Mouse (Mus musculus) limb, embryonic 14.5 days (tissue): ENCODE measurements around the gene Anapc1. TPM values are rescaled to one million over a fixed set of nuclear protein-coding genes. Genes with fewer than 3 reads are reported as not detected.

Experiments
- ATAC-seq: fragments of 200-750 bp; cut with Nextera tagmentation; 2 replicates; pipeline ENCODE4 v1.8.0; 2017; ENCODE audit warnings: low read depth, moderate number of reproducible peaks, moderate TSS enrichment; ENCODE audit not compliant: low FRiP score
- DNase-seq: peaks from one replicate; pipeline ENCODE4 v3.0.0-alpha.2; 2015; ENCODE audit warnings: low spot score
- H3K27ac ChIP-seq: fragments of 300-500 bp; sonication (generic); replicated peaks from 2 replicates; pipeline ENCODE4 v1.5.1; 2014; ENCODE audit warnings: low read depth, mild to moderate bottlenecking, low read length, moderate library complexity, mixed read lengths
- H3K27me3 ChIP-seq: fragments of 300-500 bp; sonication (generic); 2 replicates; pipeline ENCODE4 v1.6.1; 2014; ENCODE audit warnings: low read length, mixed read lengths; ENCODE audit not compliant: control insufficient read depth, insufficient read depth
- H3K36me3 ChIP-seq: fragments of 300-500 bp; sonication (generic); 2 replicates; pipeline ENCODE4 v1.6.1; 2014; ENCODE audit warnings: mild to moderate bottlenecking, low read length, moderate library complexity, mixed read lengths; ENCODE audit not compliant: control insufficient read depth, insufficient read depth
- H3K4me1 ChIP-seq: fragments of 300-500 bp; sonication (generic); 2 replicates; pipeline ENCODE4 v1.6.1; 2014; ENCODE audit warnings: antibody characterized with exemption, low read length, mixed read lengths; ENCODE audit not compliant: control insufficient read depth, insufficient read depth
- H3K4me2 ChIP-seq: fragments of 300-500 bp; sonication (generic); replicated peaks from 2 replicates; pipeline ENCODE4 v1.6.1; 2014; ENCODE audit warnings: low read depth, mild to moderate bottlenecking, low read length, moderate library complexity; ENCODE audit not compliant: severe bottlenecking
- H3K4me3 ChIP-seq: fragments of 300-500 bp; sonication (generic); replicated peaks from 2 replicates; pipeline ENCODE4 v1.5.1; 2014; ENCODE audit warnings: low read length
- H3K9ac ChIP-seq: fragments of 300-500 bp; sonication (generic); 2 replicates; pipeline ENCODE4 v1.6.1; 2014; ENCODE audit warnings: mild to moderate bottlenecking, low read depth, low read length, moderate library complexity; ENCODE audit not compliant: severe bottlenecking
- H3K9me3 ChIP-seq: fragments of 300-500 bp; sonication (generic); 2 replicates; pipeline ENCODE4 v1.6.1; 2016; ENCODE audit warnings: low read length; ENCODE audit not compliant: control insufficient read depth
- POLR2A ChIP-seq: fragments of 200-500 bp; IDR thresholded peaks from 2 replicates; pipeline ENCODE4 v1.8.0; 2012; ENCODE audit warnings: inconsistent platforms, mild to moderate bottlenecking, moderate library complexity, borderline replicate concordance; ENCODE audit not compliant: insufficient read depth, insufficient read length; ENCODE audit errors: extremely low read depth
- WGBS: fragments of 180-500 bp; shearing (Covaris S2); extraction: QIAGEN DNeasy Blood & Tissue Kit; methylation state at CpG from one replicate; pipeline ENCODE4 v1.1.7; 2014; 5-methylcytosine and 5-hydroxymethylcytosine counted together
- polyA plus RNA-seq, 2 experiments: library from polyadenylated mRNA; depleted of rRNA in 1 of 2; stranded (reverse) in 1 of 2; unstranded in 1 of 2; fragments of >200 nt; fragmentation: Nextera tagmentation in 1 of 2; extraction: Ambion mirVana in 1 of 2; gene quantifications; 2 replicates each; pipeline versions ENCODE4 v1.2.1 to v1.2.3; 2012 to 2014

Anapc1 gene
- polyA plus RNA-seq, 2 experiments: 65.1 to 75.3 TPM

DNA sequence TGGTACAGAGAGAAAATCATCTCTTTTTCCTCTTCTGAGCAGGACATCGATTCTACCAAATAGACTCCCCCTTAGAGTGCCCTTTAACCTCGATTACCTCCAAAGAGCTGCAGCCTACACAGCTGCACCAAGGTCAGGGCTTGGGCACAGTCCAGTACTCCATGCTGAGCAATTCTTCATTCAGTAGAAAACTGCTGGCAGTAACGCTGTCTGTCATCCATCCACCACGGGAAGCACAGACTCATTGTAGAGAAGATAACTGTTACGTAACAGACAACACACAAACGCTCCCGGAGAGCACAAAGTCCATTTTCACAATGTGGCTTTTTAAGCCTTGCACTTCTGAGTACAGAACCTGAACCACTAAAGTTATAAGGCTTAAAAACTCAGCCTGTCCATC is 74.9 kb downstream of the Anapc1 start:
- Histone ChIP-seq H3K4me1 (no peaks in the 10 kb centered on the region), H3K9me3 (no peaks in the 10 kb centered on the region), H3K9ac (no peak overlapping the region), H3K27me3 (no peaks in the 10 kb centered on the region), H3K4me2 (no peak overlapping the region), H3K36me3 (peaks cover 73% of the 10 kb centered on the region), H3K27ac (no peak overlapping the region), H3K4me3 (no peak overlapping the region)
- no peak for ATAC-seq
- no peak for TF ChIP-seq POLR2A
- 95% methylated on average over 7 of the region's 7 CpGs for WGBS
- no peak for DNase-seq

DNA sequence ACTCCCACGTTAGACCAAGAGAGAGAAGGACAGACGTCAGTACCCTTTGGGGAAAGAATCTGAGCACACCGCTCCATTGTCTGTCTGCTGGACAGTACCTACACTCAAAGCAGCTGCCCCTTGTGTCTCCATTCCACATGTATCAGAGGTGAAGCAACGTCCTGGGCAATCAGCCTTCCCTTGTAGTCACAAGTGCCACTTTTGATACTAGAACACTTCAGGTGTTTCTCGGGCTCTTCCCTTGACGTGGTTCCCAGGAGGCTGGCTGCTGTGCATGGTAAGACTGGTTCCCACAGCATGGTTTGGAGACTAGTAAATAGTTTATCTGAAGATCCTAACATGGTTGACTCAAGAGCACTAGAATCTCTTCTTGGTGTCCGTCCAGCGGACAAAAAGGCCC is 76.0 kb downstream of the Anapc1 start:
- 94% methylated on average over 8 of the region's 8 CpGs for WGBS
- Histone ChIP-seq H3K36me3 (peaks cover 62% of the 10 kb centered on the region), H3K9me3 (peaks cover 6% of the 10 kb centered on the region; the same call in 1 of the 2 replicates), H3K4me2 (no peak overlapping the region), H3K27ac (no peak overlapping the region), H3K9ac (no peak overlapping the region), H3K4me1 (no peaks in the 10 kb centered on the region), H3K4me3 (no peak overlapping the region), H3K27me3 (no peaks in the 10 kb centered on the region)
- ATAC-seq (no peak), DNase-seq (no peak)
- no peak for TF ChIP-seq POLR2A

DNA sequence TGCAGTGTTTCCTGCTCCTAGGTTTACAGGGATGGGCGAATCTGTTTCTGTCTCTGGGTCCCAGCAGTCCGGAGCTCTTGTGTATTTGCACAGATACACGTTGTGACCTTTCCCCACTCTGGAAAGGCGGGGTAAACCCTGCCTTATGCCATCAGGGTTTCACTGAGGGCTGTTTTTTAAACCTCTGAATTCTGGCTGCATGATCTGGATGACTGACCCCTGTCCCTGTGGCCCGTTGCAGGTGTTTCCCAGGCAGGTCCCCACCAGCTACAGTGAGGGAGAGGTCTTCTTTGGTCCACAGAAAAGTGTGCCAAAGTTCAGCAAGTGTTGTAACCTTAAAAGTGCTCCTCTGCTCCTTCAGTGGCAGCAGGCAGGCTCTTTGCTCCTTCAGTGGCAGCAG is 77.9 kb downstream of the Anapc1 start:
- 81% methylated on average over 5 of the region's 5 CpGs for WGBS
- TF ChIP-seq POLR2A: no peak
- H3K9me3 ChIP-seq: peaks cover 9% of the 10 kb centered on the region
- no peak overlapping the region for H3K27ac ChIP-seq
- H3K4me1 ChIP-seq: no peaks in the 10 kb centered on the region
- H3K27me3 ChIP-seq: no peaks in the 10 kb centered on the region
- ATAC-seq (no peak), DNase-seq (no peak)
- no peak overlapping the region for H3K4me3 ChIP-seq
- H3K4me2 ChIP-seq: no peak overlapping the region
- peaks cover 46% of the 10 kb centered on the region for H3K36me3 ChIP-seq
- H3K9ac ChIP-seq: no peak overlapping the region

DNA sequence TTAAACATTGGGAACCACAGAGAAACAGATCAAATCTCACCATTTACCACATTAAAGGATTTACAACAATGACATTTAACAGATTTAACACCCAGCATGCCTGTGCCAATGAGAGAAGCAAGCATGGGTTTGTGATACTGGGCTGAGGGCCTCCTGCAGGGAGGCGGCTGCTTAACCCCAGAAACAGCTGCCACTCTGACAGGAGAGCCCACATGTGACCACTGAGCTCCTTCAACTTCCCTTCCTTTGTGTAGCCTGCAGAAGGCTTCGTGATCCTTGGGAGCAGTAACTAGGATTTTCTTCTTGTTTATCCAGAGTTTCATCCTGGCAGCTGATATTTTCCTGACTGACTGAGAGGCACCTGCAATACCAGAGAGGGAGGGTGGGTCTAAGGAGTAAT is 85.7 kb downstream of the Anapc1 start:
- H3K4me3 ChIP-seq: no peak overlapping the region
- H3K4me2 ChIP-seq: no peak overlapping the region
- H3K36me3 ChIP-seq: no peaks in the 10 kb centered on the region
- H3K9me3 ChIP-seq: peaks cover 4% of the 10 kb centered on the region
- no peak for ATAC-seq
- TF ChIP-seq POLR2A: no peak
- H3K27me3 ChIP-seq: no peaks in the 10 kb centered on the region
- no peak overlapping the region for H3K9ac ChIP-seq
- no peak for DNase-seq
- 27% methylated on average over 2 of the region's 2 CpGs for WGBS
- no peaks in the 10 kb centered on the region for H3K4me1 ChIP-seq
- no peak overlapping the region for H3K27ac ChIP-seq

DNA sequence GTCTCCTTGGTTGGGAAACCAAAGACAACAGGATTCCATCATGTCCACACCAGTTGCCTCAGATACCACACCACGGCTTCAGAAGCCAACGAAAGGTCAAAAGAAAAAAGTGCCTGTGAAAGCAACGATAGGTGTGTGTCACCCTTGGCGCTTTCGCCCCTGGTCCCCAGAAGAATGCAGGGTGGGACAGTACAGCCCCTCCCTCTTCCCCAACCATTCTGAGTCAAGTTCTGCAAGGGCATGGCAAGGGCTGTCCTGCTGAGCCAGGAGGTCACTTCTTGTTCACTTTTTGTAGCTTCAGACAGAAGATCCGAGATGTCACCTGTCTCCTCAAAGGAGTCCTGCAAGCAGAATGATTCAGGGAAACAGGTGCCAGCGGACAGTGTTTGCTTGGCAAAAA is 94.9 kb downstream of the Anapc1 start:
- H3K9me3 ChIP-seq: no peaks in the 10 kb centered on the region
- no peaks in the 10 kb centered on the region for H3K36me3 ChIP-seq
- 90% methylated on average over 7 of the region's 7 CpGs for WGBS
- H3K4me1 ChIP-seq: no peaks in the 10 kb centered on the region
- H3K9ac ChIP-seq: no peak overlapping the region
- H3K27me3 ChIP-seq: no peaks in the 10 kb centered on the region
- no peak overlapping the region for H3K27ac ChIP-seq
- H3K4me3 ChIP-seq: no peak overlapping the region
- ATAC-seq: no peak
- no peak overlapping the region for H3K4me2 ChIP-seq
- DNase-seq: no peak
- TF ChIP-seq POLR2A: no peak

DNA sequence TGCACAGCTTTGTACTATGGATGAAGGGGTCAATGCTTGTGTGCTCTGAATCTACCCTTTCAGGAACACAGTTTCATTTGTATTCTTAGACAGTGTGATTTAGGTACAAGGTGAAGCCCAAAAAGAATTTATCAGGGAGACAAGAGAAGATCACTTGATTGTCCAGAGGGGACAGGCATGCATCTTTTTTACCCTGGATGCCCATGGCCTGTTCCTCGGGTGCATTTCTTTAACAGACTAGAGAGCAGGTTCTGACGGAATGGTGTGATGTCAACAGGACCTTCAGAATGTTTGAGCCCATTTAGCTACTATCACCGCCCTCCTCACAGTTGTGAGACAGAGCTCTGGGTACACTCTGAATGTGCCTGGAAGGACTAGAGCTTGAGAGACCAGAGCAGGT is 96.3 kb downstream of the Anapc1 start, which contains the start of gene Spdye4c:
TSS of gene Spdye4c (plus strand) at position 301 of the 400 bp plus-strand sequence.
- WGBS: 92% methylated on average over 3 of the region's 3 CpGs
- Histone ChIP-seq H3K36me3 (no peaks in the 10 kb centered on the region), H3K4me3 (no peak within 1 kb of the TSS), H3K27me3 (no peaks in the 10 kb centered on the region), H3K4me1 (no peaks in the 10 kb centered on the region), H3K27ac (no peak within 1 kb of the TSS), H3K9ac (no peak within 1 kb of the TSS), H3K9me3 (no peaks in the 10 kb centered on the region), H3K4me2 (no peak within 1 kb of the TSS)
- DNase-seq (no peak), ATAC-seq (no peak)
- no peak for TF ChIP-seq POLR2A
